Mouse (Mus musculus) testis, postnatal 10 days (tissue): ENCODE measurements at regions not wholly inside any gene's neighbourhood (a gene's known extent, or its start where the extent isn't known, plus 50 kb on each side); places are given as distances from the start of the nearest gene placed in this dataset.

Experiments used
- DNase-seq: peaks from one replicate; pipeline ENCODE4 v3.0.0; 2021; ENCODE audit warnings: low spot score

DNA sequence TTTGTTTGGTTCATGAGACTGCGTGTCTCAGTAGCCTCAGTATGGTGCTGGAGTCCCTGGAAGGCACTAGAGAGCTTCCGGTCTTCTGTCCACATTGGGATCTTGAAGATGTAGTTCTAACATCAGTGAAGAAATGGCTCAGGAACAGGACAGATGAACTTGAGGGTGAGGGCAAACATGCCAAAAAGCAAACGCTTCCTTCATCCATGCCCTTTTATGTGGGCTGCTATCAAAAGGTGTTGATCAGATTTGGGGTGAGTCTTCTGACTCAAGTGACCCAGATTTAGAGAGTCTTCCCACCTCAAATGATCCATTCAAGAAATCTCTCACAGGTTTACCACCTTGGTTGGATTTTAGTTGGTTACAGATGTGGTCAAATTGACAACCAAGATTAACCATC lies 304.1 kb upstream of the Klf3 start:
- no peak for DNase-seq

GRCm38 (mm10) chr5:64500413-64500812 lies 302.8 kb upstream of the Klf3 start:
- no peak for DNase-seq

DNA sequence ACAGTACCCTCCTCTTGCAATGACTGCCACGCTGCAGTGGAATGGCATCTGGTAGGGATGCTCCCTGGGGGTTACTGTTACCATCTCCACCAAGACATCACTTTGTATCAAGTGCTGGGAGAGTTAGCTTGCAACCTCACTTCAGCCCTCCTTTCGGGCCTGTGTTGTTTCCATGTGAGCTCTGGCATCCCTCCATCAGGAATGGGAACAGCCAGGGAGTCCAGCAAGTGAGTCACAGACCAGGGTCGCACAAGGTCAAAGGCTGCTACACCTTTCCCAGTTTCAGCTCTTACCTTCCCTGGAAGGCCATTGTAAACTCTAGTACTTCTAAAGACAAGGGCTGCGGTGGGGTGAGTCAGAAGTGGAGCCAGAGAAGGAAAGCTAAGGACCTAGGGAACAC lies 302.3 kb upstream of the Klf3 start:
- peak; percentile 50 for DNase-seq

DNA sequence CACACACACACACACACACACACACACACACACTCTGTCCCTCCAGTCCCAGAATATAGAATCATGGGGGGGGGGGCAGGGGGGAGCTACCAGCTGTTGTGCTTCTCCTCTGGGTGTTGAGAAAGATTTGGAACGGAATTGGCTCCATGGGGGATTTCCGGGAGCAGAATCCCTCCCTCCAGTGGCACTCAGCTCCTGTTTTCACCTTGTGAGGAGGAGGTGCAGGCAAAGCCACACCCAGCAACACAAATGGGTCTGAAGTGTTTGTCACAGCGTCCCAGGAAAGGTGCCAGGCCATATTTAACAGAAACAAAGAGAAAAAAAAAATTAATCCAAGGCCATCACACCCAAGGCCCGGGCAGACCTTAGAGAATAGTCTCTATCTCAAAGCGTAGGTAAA lies 301.4 kb upstream of the Klf3 start:
- no peak for DNase-seq

- peak; percentile 55 for DNase-seq
These were observed 299.7 kb upstream of the Klf3 start for GRCm38 (mm10) chr5:64503514-64503913.

- DNase-seq = no peak
These were observed 298.7 kb upstream of the Klf3 start for GRCm38 (mm10) chr5:64504507-64504906.

- DNase-seq = peak; percentile 62
These were observed 297.9 kb upstream of the Klf3 start for GRCm38 (mm10) chr5:64505227-64505834.

GRCm38 (mm10) chr5:64505835-64506600 lies 297.2 kb upstream of the Klf3 start:
- peak; percentile 95 for DNase-seq

DNA sequence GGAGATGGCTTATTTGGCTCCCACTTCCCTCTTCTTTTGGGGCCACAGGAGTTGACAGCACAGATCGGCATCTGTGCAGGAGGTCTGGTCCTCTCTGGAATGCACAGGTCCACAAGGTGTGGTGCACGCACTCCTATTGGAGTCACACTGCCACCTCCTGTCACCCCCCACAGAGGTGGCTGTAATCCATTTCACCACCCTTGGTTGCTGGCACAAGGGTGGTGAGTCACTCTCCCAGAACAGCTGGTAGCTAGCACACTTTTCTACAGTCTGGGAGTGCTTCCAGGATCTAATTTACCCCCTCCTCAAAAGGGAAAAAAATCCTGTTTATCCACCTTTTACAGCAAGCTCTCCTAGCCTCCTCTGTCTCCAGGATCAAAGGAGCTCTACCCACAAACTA lies 294.6 kb upstream of the Klf3 start:
- no peak for DNase-seq

DNA sequence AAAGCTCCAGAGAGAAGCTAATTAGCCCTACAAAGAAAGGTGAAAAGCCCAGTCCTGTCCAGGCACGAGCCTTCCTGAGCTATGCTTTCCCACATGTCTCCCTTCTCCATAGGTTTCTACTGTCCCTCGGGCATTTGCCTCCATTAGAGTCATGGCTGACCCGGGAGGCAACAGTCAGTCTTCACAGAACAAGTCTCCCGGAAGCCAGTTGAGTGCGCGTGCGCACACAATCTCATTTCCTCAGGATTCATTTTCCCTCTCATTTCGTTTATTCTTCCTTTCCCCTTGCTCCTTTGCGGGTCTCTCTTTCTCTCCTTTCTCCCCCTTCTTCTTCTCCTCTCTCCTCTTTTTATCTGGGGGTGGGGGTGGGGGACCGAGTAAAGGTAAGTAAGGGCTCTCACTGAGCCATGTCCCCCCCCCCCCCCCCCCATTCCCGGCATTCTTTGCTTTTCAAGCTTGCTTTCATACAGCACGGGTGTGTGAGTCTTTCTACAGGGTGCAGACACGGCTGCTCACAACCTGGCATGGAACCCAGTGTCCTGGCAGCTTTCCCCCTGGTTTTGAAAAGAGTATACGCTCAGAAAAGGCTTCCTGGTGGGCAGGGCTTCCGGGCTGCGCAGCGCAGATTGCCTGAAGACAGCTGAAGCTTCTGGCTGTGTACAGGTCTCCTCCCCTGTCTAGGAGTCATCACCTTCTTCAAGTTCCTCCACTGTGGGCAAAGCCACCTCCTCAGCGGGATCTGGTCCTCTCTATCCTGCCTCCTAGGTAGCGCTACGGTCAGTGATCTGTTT lies 289.8 kb upstream of the Klf3 start:
- DNase-seq = no peak

GRCm38 (mm10) chr5:64516115-64516665 lies 287.0 kb upstream of the Klf3 start:
- no peak for DNase-seq

GRCm38 (mm10) chr5:64517241-64517640 lies 285.9 kb upstream of the Klf3 start:
- DNase-seq = no peak

- DNase-seq = no peak
These were observed 285.4 kb upstream of the Klf3 start for GRCm38 (mm10) chr5:64517835-64518234.

GRCm38 (mm10) chr5:64519036-64519435 lies 284.2 kb upstream of the Klf3 start:
- no peak for DNase-seq

- no peak for DNase-seq
These were observed 283.5 kb upstream of the Klf3 start for GRCm38 (mm10) chr5:64519731-64520130.

DNA sequence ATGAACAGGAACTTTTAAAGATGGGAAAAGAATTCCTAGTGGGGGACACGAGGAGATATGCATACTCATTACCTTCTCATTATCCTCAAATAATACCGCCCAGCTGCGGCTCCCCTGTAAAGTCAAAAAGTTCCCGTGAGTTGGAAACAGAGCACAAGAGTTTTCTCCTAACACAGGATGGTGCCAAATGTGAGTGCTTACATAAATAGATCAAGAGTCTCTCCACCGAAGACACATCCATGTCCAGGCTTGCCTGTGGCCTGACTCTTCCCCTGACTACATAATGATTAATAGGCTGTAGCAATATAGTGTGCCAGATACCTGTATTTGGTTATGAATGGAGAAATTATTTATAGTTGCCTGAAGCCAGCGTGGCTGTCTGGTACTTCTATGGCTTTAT lies 281.8 kb upstream of the Klf3 start:
- no peak for DNase-seq

- DNase-seq = no peak
These were observed 281.2 kb upstream of the Klf3 start for GRCm38 (mm10) chr5:64521969-64522368.

DNA sequence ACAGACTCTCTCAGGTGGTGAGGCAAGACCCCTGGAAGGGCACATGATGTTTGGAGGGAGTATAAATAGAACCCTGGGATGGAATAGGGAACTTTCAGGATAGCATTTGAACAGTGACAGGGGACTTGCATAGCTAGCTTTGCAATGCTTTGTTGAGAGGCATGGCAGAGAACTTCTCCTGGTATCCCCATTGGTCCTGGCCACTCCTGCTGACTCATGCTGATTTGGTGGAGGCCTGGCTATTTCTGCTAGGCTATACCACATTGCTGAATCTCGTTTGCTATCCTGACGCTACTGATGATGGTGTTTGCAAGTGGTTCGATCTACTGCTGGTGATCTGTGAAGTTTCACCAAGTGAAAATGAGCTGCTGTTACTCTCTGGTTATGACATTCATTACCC lies 276.7 kb upstream of the Klf3 start:
- peak; percentile 26 for DNase-seq

DNA sequence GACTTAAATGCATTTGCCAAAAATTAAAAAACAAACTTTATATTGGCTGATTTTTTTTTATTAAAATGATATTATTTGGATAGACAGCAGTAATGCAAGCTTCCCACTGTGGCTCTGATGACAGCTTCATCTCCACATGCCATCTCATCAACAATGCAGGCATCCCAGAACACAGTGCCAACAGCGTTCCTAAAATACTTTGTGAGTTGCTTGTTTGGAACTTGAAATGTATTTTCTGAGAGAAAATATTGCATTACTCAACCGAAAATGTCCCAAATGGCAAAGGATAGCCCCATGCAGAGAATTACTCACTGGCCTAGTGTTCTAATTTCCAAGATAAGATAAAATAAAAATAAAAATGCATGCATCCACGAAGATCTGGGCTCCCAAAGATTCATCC lies 275.2 kb upstream of the Klf3 start:
- DNase-seq = no peak

DNA sequence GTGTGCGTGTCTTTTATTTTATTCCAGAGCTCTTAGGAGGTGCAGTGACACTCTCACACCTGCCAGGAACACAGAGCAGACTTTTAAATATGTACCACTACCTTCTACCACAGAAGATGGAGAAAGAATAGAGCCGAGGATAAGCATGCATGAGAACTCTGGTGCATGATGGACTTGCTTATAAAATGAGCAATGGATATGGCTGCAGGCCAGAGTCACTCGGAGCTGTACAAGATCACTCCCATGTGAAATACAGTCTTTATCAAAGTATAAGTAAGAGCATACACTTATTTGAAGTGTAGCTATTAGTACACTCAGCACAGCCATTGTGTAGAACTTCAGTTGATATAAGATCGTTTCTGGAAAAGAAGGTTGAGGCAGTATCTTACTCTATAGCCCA lies 268.8 kb upstream of the Klf3 start:
- DNase-seq = no peak

DNA sequence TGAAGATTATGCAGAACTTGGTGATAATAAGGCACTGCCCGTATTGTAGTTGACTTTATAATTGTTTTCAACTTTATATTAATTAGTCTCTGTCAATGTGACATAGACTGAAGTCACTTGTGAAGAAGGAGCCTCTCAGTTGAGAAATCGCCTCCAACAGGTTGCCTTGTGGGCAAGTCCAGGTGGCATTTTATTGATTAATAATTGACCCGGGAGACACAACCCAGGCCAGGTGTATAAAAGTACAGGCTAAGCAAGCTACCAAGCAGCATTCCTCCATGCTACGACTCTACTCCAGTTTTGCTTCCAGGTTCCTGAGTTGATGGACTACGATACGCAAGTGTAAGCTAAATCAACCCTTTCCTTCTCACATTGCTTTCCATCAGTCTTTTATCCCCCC lies 268.2 kb upstream of the Klf3 start:
- no peak for DNase-seq

GRCm38 (mm10) chr5:64535546-64535945 lies 267.6 kb upstream of the Klf3 start:
- peak; percentile 27 for DNase-seq
